Mouse (Mus musculus) fibroblast of lung, adult 2 months (primary cell): ENCODE results near the gene Kif18b.
A peak's percentile ranks its signal among the peaks of the same experiment; 100 is the strongest.

Source experiments
- DNase-seq: peaks from one replicate; pipeline ENCODE4 v3.0.0-alpha.2; 2011; ENCODE audit warnings: low read depth

Gene Kif18b

DNA sequence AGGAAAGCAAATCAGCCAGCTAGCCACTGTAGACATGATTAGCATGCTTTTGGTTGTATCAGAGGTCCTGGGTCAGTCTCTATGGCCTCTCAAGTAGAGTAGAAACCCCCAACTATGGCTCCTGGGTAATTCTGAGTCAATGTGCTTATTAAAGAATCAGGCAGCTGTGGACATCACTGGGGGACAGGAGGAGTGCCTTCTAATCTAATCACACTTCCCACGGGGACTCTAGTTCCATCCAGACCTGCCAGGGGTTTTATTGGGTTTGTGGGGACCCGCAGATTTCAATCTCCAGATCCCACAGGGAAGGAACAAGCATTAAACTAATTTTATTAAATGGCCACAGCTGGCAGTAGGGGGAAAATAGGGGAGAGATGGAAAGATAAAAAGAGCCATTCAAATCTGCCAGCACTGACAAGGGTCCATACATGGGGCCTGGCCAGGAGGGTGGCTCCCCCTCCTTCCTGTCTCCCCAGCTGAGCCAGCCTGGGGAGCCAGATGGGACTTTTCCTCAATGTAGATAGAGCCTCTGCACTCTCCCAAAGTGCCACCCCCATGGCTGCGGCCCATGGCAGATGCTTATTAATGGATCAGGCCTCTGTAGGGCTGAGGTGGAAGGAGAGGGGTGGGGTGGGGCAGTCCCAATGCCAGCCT lies 12.7 kb upstream of the Kif18b start:
- no peak for DNase-seq

DNA sequence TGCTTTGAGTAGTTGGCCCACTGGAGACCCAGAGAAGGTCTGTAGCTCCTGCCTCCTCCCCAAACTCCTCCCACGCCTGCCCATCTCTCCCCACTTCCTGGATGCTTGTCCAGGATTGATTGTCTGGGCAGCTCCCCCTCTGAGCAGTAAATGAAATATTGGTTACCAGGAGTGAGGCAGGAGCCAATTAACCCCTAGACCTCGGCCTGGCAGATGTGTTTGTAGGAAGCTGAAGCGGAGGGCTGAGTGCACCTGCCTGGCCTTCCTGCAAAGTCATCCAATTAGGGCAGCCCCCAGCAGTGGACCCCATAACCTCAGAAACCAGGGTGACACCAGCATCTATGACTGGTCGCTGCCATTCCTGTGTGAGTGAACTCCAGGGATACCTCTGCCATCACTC lies 11.3 kb upstream of the Kif18b start:
- no peak for DNase-seq

DNA sequence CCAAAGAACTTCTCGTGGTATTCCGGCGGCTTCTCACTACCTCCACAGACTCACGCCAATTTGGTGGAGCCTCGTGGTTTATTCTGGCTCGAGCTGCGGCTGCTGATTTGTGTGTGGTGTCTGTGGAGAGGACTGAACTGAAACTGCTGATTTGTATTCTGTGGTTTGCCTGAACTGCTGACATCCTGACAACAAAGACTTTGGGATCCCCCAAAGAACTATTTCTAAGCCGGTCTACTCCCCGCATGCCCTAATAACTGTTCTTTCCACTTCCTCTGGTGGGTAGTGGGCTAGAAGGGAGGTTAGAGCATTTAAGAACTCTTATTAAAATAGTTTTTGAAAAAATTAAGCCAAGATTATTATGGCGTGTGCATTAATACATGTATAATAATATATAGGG lies 5.7 kb upstream of the Kif18b start:
- no peak for DNase-seq

DNA sequence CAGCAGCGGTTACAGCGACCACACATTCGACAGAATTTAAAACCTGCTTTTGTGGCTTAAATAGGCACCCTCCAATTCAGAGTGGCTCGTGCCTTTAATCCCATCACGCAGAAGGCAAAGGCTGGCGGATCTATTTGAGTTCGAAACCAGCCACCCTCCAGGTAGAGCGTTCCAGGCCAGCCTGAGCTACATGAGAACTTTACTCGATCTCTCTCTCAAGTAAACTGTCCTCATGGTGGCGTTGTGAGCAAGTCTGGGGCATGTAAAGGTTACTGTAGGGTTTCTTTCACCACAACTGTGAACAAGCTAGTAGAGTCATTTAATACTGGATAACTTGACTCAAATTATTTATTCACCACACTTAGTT lies 410 bp upstream of the Kif18b start:
- DNase-seq: no peak

DNA sequence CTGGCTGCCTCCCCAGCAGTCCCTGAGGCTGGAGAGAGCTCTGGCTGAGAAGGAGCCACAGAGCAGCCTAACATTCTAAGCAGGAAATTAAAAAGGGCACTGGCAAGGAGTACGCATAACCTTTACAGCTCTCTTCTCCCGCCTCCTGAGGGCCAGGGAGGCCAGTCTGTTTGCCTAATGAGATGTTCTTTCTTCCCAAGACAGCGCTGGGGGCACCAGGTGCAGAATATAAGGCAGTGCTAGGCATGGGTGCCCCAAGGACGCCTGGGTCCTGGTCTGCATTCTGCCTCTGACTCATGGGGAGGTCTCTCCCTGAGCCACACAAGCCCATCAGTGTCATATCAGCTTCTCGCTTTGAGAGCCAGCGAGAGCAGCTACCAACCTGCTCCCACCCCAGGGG lies 3.4 kb downstream of the Kif18b start:
- no peak for DNase-seq

DNA sequence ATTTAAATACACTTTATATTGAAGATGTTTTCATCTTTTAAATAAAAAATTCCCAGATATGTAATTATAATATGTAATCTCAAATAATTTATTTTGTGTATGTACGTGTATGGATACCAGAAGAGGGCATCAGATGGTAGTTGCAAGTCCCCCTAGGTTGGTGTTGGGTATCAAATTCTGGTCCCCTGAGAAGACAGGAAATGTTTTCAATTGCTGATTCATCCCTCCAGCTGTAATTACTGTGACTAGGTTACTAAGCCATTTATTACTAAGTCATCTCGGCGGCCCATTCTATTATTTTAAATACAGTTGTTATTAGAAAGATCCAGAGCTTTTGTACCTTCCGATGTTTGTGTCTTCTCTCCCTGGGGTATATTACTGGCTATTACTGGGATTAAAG lies 6.8 kb downstream of the Kif18b start:
- no peak for DNase-seq

DNA sequence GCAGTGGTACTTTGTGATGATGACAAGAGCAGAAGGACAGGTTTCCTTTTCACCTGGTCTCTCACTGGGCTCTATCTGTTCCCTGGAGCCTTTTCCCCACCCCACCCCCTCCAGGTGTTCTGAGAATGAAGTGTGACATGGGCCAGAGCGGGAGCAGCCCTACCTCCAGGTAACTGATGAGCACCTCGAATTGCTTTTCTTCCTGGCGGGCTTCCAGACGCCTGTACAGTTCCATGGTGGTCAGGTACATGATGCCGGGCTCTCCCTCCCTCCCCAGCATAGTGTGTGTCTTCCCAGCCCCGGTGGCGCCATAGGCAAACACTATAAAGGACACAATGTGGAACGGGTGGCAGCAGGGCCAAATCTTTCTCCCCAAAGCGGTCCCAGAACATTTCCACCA lies 9.5 kb downstream of the Kif18b start:
- DNase-seq: no peak

DNA sequence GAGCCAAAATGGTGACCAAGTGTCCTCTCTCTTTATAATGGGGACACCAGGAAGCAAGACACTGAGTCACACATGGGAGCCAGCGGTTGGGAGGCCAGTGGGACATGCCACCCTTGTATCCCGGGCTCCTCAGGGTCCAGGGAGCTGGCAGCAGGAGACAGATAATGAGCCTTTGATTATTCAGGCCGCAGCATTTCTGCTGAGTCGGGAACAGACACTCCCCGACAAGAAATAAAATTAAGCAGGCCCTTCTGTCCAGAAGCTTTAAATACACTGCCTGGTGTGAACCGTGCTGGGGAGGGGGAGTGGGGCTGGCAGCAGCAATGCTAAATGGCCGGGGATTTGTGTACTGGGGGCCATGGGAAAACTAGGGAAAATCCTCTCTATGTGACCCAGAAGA lies 13.5 kb downstream of the Kif18b start:
- no peak for DNase-seq

DNA sequence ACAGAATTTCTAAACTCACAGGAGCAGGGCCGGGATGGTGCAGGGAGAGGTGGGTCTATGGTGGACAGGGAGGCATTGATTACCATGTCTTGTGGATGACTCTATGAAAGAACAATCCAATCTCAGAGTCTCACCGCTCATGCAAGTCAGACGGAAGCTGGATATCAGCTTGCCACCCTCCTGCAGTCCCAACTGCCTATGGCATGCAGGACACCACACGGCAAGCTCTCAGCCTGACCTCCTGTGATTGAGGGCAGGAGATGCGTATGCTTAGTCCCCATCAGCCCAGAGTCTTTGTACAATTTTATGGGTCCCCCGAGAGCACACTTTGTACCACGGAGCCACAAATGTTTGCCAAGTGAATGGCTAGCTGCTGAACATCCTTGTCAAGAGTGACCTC lies 21.3 kb downstream of the Kif18b start:
- DNase-seq: no peak

DNA sequence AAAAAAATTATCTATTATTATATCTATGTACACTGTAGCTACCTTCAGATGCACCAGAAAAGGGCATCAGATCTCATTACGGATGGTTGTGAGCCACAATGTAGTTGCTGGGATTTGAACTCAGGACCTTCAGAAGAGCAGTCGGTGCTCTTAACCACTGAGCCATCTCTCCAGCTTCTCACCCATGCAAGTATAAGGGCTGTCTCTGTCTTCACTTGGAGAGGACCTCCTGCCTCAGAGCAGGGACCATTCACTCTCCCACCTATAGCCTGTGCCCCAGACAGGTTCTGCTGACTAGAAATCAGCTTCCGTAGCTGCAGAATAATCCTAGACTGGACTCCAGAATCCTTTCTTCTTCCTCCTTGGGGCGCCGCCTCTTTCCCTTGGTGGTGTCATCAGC lies 22.8 kb downstream of the Kif18b start:
- no peak for DNase-seq

DNA sequence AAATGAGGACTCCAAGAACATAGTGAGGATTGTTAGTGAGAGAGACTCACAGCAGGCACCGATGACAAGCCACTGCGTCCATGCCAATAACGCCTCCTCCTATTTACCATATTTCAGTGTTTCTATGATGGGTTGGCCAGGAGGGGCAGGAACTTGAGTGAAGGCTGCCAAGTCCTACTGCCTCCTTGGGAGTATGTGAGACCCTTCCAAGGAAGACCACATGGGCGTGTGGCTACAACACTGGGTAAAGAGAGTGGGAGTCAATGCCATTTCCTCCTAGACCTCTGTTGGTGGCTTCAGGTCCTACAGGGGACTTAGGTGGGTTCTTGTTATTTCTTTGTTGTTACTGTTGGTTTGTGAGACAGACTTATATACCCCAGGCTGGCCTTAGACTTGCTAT lies 23.7 kb downstream of the Kif18b start:
- DNase-seq: no peak

DNA sequence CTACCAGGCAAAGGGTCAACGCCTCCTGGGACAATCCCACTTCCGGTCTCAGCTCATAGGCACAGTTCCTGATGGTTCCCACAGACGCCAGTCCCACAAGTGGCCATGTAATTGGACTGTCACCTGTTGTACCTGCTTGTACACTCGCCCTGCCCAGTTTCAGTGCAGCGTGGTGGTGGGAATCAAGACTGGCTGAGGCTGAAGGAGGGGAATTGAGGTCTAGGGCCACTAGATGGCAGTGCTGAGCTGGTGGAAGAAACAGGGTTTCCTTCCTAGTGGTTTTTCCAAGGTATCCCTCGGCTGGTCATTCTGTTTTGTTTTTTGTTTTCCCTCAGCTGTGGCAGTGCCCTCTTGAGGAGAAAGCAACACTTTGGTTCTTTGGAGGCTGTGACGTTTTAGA lies 24.2 kb downstream of the Kif18b start, which contains the start of gene Gfap:
Gfap (minus strand) TSS at position 150 of the 400 bp plus-strand sequence.
- peak; percentile 65 for DNase-seq

DNA sequence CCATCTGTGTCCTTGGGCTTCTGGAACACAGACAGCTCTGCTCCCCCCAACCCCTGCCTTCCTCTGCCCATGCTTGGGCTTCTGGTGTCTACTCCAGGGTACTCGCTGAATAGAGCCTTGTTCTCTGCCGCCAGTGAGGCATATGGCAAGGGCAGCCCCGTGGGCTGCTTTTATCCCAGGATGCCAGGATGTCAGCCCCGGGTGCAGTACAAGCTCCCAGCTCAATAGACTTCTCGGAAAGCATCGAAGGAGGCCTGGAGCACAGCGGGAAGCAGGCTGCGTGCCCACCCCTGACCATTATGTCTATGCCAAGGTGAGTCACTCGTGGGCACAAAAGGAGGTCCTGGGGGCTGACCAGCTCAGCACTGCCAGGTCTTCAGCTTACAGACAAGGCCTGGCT lies 26.5 kb downstream of the Kif18b start:
- DNase-seq: no peak

DNA sequence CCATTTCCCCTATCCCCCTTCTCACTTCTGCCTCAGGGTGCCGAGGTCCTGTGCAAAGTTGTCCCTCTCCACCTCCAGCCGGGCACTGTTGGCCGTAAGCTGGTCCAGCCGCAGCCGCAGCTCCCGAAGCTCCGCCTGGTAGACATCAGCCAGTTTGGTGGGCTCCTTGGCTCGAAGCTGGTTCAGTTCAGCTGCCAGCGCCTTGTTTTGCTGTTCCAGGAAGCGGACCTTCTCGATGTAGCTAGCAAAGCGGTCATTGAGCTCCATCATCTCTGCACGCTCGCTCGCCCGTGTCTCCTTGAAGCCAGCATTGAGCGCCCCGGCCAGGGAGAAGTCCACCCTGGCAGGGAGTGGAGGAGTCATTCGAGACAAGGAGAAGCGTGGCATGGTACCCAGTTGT lies 28.3 kb downstream of the Kif18b start:
- no peak for DNase-seq

DNA sequence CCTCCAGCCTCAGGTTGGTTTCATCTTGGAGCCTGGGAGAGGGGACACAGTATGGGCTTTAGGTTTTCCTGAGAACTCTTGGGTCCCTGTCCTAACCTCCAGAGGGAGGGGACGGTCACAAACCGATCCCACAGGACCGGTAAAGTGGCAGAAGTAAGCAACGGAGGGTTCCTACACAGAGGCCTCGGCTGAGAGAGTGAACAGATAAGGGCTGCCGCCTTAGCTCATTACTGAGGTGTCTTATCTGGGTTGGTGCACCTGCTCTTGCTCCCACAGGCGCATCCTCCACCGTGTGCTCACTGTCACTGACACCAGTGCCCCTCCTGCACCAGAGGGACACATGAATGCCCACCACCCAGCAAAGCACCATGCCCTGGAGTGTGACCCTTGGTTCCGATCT lies 29.1 kb downstream of the Kif18b start:
- DNase-seq: no peak

DNA sequence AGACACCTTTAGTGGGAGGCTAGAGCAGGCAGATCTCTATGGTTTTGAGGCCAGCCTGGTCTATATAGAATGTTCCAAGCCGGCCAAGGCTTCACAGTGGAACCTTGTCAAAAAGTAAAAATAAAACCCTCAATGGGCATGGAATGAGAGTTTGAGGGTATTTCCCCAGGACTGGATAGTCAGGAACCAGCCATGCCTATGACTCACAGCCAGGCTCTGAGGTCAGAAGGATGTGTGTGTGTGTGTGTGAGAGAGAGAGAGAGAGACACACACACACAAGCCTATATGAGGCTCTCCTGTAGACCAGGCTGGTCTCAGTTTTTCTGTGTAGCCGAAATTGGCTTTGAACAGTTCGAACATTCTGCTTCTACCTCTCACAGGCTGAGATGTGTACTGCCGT lies 30.2 kb downstream of the Kif18b start:
- no peak for DNase-seq

DNA sequence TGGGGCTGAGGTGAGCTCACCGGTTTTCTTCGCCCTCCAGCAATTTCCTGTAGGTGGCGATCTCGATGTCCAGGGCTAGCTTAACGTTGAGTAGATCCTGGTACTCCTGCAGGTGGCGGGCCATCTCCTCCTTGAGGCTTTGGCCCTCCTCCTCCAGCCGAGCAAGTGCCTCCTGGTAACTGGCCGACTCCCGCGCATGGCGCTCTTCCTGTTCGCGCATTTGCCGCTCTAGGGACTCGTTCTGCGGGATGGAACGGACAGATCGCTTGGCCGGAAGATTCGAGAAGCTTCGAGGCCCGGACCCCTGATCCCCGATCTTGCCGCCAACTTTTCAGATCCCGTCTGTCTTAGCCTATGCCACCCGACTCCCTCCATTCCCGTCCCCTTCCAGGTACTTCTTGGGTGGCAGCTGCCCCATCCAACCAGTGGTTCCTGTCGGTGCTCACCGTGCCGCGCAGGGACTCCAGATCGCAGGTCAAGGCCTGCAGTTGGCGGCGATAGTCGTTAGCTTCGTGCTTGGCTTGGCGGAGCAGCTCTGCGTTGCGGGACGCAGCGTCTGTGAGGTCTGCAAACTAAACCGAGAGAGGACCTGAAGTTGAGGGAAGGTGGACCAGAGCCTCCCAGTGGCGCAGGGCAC lies 31.8 kb downstream of the Kif18b start:
- DNase-seq: no peak

DNA sequence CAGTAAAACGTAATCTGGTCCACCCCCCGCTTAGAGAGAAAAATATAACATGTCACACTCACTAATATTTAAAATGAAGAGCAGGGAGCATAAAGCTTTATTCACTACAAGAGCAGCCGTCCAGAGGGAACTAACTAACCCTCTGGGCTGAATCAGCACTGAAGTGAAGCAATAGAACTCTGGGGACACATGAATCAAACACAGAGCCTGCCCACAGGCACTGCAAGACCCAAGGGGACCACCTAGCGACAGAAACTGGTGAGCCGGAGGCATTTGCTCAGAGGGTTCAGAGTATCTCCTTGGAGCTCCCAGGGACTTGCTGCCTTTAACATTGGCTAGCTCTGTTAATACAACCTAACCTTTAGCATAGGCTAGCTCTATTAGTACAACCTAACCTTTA lies 34.8 kb downstream of the Kif18b start:
- DNase-seq: no peak

DNA sequence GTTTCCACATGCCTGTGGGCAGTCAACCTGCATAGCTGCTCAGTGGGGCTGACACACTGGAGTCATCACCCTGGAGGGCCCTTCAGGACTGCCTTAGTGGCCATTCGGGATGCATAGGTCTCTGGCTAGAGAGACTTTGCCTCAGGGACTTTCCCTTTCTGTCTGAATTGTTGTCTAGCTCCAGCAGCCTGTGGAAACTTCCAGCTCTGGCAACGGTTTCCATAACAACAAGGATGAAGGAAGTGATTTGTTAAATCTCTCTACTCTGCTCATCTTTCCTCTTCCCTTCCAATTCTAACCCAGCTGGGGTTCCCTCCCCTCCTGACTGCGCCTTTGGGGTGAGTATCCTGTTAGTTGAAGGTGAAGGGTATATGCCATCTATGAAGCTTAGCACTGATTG lies 36.8 kb downstream of the Kif18b start:
- DNase-seq: no peak

DNA sequence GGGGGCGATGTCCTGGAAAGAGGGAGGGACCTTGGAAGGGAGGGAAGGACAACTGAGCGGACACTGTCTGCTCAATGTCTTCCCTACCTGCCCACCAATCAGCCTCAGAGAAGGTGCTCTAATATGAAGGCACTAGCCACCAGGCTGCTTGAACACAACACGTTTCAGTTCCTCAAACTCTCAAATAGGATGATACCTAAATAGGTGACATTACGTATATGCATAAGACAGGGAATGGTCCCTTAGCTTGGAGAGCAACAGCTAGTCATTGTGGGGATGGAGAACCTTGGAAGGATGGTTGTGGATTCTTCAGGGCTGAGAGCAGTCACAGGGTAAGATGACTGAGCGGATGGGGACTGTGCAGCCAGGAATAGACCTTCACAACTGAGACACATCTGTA lies 37.5 kb downstream of the Kif18b start:
- DNase-seq: no peak

DNA sequence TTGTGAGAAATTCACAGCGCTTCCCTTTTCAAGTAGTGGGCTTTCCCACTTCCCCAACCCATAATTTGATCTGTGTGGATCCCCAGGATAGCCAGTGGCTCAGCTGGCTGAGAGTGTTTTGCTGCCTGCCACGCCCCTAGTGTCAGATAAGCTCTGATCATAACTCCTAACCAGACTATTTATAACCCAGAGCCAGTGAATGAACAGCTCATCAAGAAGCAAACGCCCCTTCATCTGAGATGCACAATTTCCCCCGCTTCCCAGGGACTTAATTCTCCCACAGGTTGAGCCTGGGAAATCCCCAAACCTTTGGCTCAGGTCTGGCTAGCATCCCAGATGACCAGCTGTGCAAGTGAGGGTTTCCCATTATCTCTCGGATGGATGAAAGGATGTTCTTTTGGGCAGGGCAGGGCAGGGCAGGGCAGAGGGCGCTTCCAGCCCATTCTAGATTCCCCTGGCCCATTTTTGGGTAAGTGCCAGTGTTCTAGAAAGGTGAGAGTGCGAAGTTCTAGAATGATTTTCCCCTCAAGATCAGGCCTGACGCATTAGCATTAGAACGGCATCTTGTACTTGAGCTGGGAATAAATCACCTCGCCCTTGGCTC lies 40.2 kb downstream of the Kif18b start, which contains the start of gene Fam187a:
Fam187a (plus strand) TSS at position 554 of the 604 bp plus-strand sequence.
- no peak for DNase-seq

DNA sequence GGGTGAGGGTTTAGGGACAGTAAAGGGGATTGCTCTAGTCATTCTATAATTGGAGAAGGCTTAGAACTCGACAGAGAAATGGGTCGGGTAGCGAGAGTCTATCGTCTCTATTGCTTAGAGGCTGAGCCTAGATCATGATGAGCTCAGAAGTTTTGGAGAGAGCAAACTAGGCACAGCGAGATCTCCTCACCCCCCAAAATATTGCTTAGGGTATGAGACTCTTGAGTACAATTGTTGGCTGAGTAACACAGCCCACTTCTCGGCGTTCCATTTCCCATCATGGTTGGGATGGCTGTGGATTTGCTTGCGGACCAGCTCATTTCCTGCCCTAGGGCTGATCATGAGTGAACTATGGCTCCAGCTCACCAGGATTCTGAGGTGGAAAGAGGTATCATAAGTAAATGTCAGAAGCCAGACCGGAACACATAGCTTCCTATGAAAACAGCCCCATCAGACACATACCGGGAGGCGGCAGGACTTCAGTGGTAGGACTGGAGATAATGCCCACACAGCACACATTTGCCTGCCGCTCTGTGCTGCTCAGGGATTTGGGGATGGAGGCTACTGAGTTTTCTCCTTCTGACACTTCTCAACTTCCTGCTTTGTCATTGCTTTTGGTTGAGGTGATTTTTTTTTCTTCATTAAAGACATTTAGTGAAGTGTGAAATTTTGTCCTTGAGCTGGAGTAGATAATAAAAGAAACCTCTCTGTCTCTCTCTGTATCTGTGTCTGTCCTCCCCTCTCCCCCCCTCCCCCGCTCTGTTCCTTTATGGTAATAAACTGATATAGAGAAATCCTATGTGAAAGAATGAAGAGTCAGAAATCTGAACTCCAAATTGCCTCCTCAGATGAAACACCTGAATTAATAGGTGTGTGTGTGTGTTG lies 43.4 kb downstream of the Kif18b start:
- DNase-seq: no peak
